Mouse (Mus musculus): ENCODE data around the gene Slc25a11. TPM values are rescaled to one million over a fixed set of nuclear protein-coding genes. Genes with fewer than 3 reads are reported as not detected.
A peak's percentile ranks its signal among the peaks of the same experiment; 100 is the strongest.

The Slc25a11 gene
- polyA plus RNA-seq, 1 experiment from 2014 or later = 191 TPM

GRCm38 (mm10) chr11:70681170-70681569, 33.9 kb upstream of the Slc25a11 start:
- 74% methylated on average over 12 of the region's 12 CpGs for WGBS
- Histone ChIP-seq H3K36me3 (ENCODE audit: control insufficient read depth, insufficient read depth, low read length) (peaks cover 42% of the 10 kb centered on the region), H3K4me1 (ENCODE audit: control insufficient read depth, insufficient read depth, low read depth, low read length) (peaks cover 8% of the 10 kb centered on the region), H3K4me2 (ENCODE audit: low read length) (no peak overlapping the region), H3K27ac (ENCODE audit: low read depth, low read length) (no peak overlapping the region), H3K9me3 (ENCODE audit: control insufficient read depth, low read length) (no peaks in the 10 kb centered on the region), H3K4me3 (ENCODE audit: low read length) (no peak overlapping the region), H3K27me3 (replicated peaks; ENCODE audit: control insufficient read depth, insufficient read depth, low read length) (no peaks in the 10 kb centered on the region), H3K9ac (ENCODE audit: low read depth, low read length) (no peak overlapping the region; the same call in 1 of the 2 replicates)
- no peak for ATAC-seq

GRCm38 (mm10) chr11:70679894-70680293, 32.6 kb upstream of the Slc25a11 start:
- Histone ChIP-seq H3K9ac (ENCODE audit: low read depth, low read length) (no peak overlapping the region), H3K4me3 (ENCODE audit: low read length) (no peak overlapping the region), H3K27ac (ENCODE audit: low read depth, low read length) (no peak overlapping the region), H3K36me3 (ENCODE audit: control insufficient read depth, insufficient read depth, low read length) (peaks cover 45% of the 10 kb centered on the region), H3K4me1 (ENCODE audit: control insufficient read depth, insufficient read depth, low read depth, low read length) (peaks cover 8% of the 10 kb centered on the region), H3K4me2 (ENCODE audit: low read length) (no peak overlapping the region), H3K27me3 (replicated peaks; ENCODE audit: control insufficient read depth, insufficient read depth, low read length) (no peaks in the 10 kb centered on the region), H3K9me3 (ENCODE audit: control insufficient read depth, low read length) (no peaks in the 10 kb centered on the region)
- ATAC-seq = no peak
- WGBS = 93% methylated on average over 8 of the region's 8 CpGs

GRCm38 (mm10) chr11:70679361-70679760, 32.1 kb upstream of the Slc25a11 start:
- peaks cover 8% of the 10 kb centered on the region for H3K4me1 ChIP-seq (ENCODE audit: control insufficient read depth, insufficient read depth, low read depth, low read length)
- H3K9me3 ChIP-seq (ENCODE audit: control insufficient read depth, low read length) = no peaks in the 10 kb centered on the region
- H3K27me3 ChIP-seq (replicated peaks; ENCODE audit: control insufficient read depth, insufficient read depth, low read length) = no peaks in the 10 kb centered on the region
- ATAC-seq = no peak
- H3K4me2 ChIP-seq (ENCODE audit: low read length) = no peak overlapping the region
- no peak overlapping the region for H3K27ac ChIP-seq (ENCODE audit: low read depth, low read length)
- peaks cover 43% of the 10 kb centered on the region for H3K36me3 ChIP-seq (ENCODE audit: control insufficient read depth, insufficient read depth, low read length)
- 96% methylated on average over 8 of the region's 8 CpGs for WGBS
- no peak overlapping the region for H3K4me3 ChIP-seq (ENCODE audit: low read length)
- no peak overlapping the region for H3K9ac ChIP-seq (ENCODE audit: low read depth, low read length)

GRCm38 (mm10) chr11:70678576-70678975, 31.3 kb upstream of the Slc25a11 start:
- peaks cover 39% of the 10 kb centered on the region for H3K36me3 ChIP-seq (ENCODE audit: control insufficient read depth, insufficient read depth, low read length)
- H3K27me3 ChIP-seq (replicated peaks; ENCODE audit: control insufficient read depth, insufficient read depth, low read length) = no peaks in the 10 kb centered on the region
- no peak overlapping the region for H3K4me2 ChIP-seq (ENCODE audit: low read length)
- H3K27ac ChIP-seq (ENCODE audit: low read depth, low read length) = no peak overlapping the region
- H3K9ac ChIP-seq (ENCODE audit: low read depth, low read length) = no peak overlapping the region
- no peaks in the 10 kb centered on the region for H3K9me3 ChIP-seq (ENCODE audit: control insufficient read depth, low read length)
- no peak overlapping the region for H3K4me3 ChIP-seq (ENCODE audit: low read length)
- H3K4me1 ChIP-seq (ENCODE audit: control insufficient read depth, insufficient read depth, low read depth, low read length) = peaks cover 8% of the 10 kb centered on the region
- WGBS = 63% methylated on average over 2 of the region's 2 CpGs
- no peak for ATAC-seq

- Histone ChIP-seq H3K4me2 (ENCODE audit: low read length) (no peak overlapping the region), H3K27ac (ENCODE audit: low read depth, low read length) (no peak overlapping the region), H3K27me3 (replicated peaks; ENCODE audit: control insufficient read depth, insufficient read depth, low read length) (no peaks in the 10 kb centered on the region), H3K9ac (ENCODE audit: low read depth, low read length) (no peak overlapping the region), H3K36me3 (ENCODE audit: control insufficient read depth, insufficient read depth, low read length) (peaks cover 37% of the 10 kb centered on the region), H3K4me1 (ENCODE audit: control insufficient read depth, insufficient read depth, low read depth, low read length) (peaks cover 8% of the 10 kb centered on the region), H3K4me3 (ENCODE audit: low read length) (no peak overlapping the region), H3K9me3 (ENCODE audit: control insufficient read depth, low read length) (no peaks in the 10 kb centered on the region)
- WGBS = 85% methylated on average over 9 of the region's 9 CpGs
- ATAC-seq = no peak
Measured at GRCm38 (mm10) chr11:70678092-70678491, 30.8 kb upstream of the Slc25a11 start.

GRCm38 (mm10) chr11:70674501-70674900, 27.2 kb upstream of the Slc25a11 start:
- no peak for ATAC-seq
- Histone ChIP-seq H3K36me3 (ENCODE audit: control insufficient read depth, insufficient read depth, low read length) (peaks cover 19% of the 10 kb centered on the region), H3K9me3 (ENCODE audit: control insufficient read depth, low read length) (no peaks in the 10 kb centered on the region), H3K4me2 (ENCODE audit: low read length) (no peak overlapping the region), H3K27me3 (replicated peaks; ENCODE audit: control insufficient read depth, insufficient read depth, low read length) (no peaks in the 10 kb centered on the region), H3K4me3 (ENCODE audit: low read length) (no peak overlapping the region), H3K4me1 (ENCODE audit: control insufficient read depth, insufficient read depth, low read depth, low read length) (peaks cover 11% of the 10 kb centered on the region), H3K27ac (ENCODE audit: low read depth, low read length) (no peak overlapping the region), H3K9ac (ENCODE audit: low read depth, low read length) (no peak overlapping the region)
- WGBS = 62% methylated on average over 11 of the region's 11 CpGs

- Histone ChIP-seq H3K27ac (ENCODE audit: low read depth, low read length) (no peak overlapping the region), H3K9ac (ENCODE audit: low read depth, low read length) (no peak overlapping the region), H3K4me2 (ENCODE audit: low read length) (no peak overlapping the region), H3K4me3 (ENCODE audit: low read length) (no peak overlapping the region), H3K36me3 (ENCODE audit: control insufficient read depth, insufficient read depth, low read length) (peaks cover 16% of the 10 kb centered on the region), H3K9me3 (ENCODE audit: control insufficient read depth, low read length) (no peaks in the 10 kb centered on the region), H3K4me1 (ENCODE audit: control insufficient read depth, insufficient read depth, low read depth, low read length) (peaks cover 11% of the 10 kb centered on the region), H3K27me3 (replicated peaks; ENCODE audit: control insufficient read depth, insufficient read depth, low read length) (no peaks in the 10 kb centered on the region)
- 60% methylated on average over 6 of the region's 6 CpGs for WGBS
- ATAC-seq = no peak
Measured at GRCm38 (mm10) chr11:70674014-70674413, 26.7 kb upstream of the Slc25a11 start.

GRCm38 (mm10) chr11:70671333-70672047, 24.2 kb upstream of the Slc25a11 start:
- H3K36me3 ChIP-seq (ENCODE audit: control insufficient read depth, insufficient read depth, low read length) = peaks cover 10% of the 10 kb centered on the region; the same call in 1 of the 2 replicates
- H3K9me3 ChIP-seq (ENCODE audit: control insufficient read depth, low read length) = no peaks in the 10 kb centered on the region
- 83% methylated on average over 16 of the region's 16 CpGs for WGBS
- peaks cover 18% of the 10 kb centered on the region for H3K4me1 ChIP-seq (ENCODE audit: control insufficient read depth, insufficient read depth, low read depth, low read length)
- 0 out of 2 replicates have a peak overlapping the region, but pooled peaks have one; percentile 19 for H3K9ac ChIP-seq (ENCODE audit: low read depth, low read length)
- no peak overlapping the region for H3K4me3 ChIP-seq (ENCODE audit: low read length)
- no peaks in the 10 kb centered on the region for H3K27me3 ChIP-seq (replicated peaks; ENCODE audit: control insufficient read depth, insufficient read depth, low read length)
- H3K27ac ChIP-seq (ENCODE audit: low read depth, low read length) = no peak overlapping the region
- H3K4me2 ChIP-seq (ENCODE audit: low read length) = no peak overlapping the region; the same call in 1 of the 2 replicates
- no peak for ATAC-seq

- H3K4me2 ChIP-seq (ENCODE audit: low read length) = peak overlapping the region; percentile 86
- H3K4me1 ChIP-seq (ENCODE audit: control insufficient read depth, insufficient read depth, low read depth, low read length) = peaks cover 18% of the 10 kb centered on the region
- WGBS = 38% methylated on average over 14 of the region's 14 CpGs
- peaks cover 5% of the 10 kb centered on the region; the same call in 1 of the 2 replicates for H3K36me3 ChIP-seq (ENCODE audit: control insufficient read depth, insufficient read depth, low read length)
- H3K27me3 ChIP-seq (replicated peaks; ENCODE audit: control insufficient read depth, insufficient read depth, low read length) = no peaks in the 10 kb centered on the region
- no peaks in the 10 kb centered on the region for H3K9me3 ChIP-seq (ENCODE audit: control insufficient read depth, low read length)
- H3K9ac ChIP-seq (ENCODE audit: low read depth, low read length) = peak overlapping the region; percentile 79
- ATAC-seq = no peak
- peak overlapping the region; percentile 64 for H3K4me3 ChIP-seq (ENCODE audit: low read length)
- H3K27ac ChIP-seq (ENCODE audit: low read depth, low read length) = peak overlapping the region; percentile 97
Measured at GRCm38 (mm10) chr11:70670483-70670882, 23.2 kb upstream of the Slc25a11 start.
